Mouse (Mus musculus): ENCODE measurements around the gene Sh3rf1. TPM values are rescaled to one million over a fixed set of nuclear protein-coding genes. Genes with fewer than 3 reads are reported as not detected.

The Sh3rf1 gene
- polyA plus RNA-seq, 1 experiment from 2014 or later: 28.8 TPM

GRCm38 (mm10) chr8:61272838-61273237 is 49.2 kb downstream of the Sh3rf1 start:
- Histone ChIP-seq H3K27me3 (ENCODE audit: control insufficient read depth, insufficient read depth, low read length) (no peaks in the 10 kb centered on the region), H3K36me3 (ENCODE audit: control insufficient read depth, insufficient read depth, low read length) (no peaks in the 10 kb centered on the region), H3K4me1 (replicated peaks; ENCODE audit: control insufficient read depth, insufficient read depth, low read length) (peaks cover 15% of the 10 kb centered on the region), H3K27ac (ENCODE audit: low read depth, low read length) (no peak overlapping the region), H3K4me3 (ENCODE audit: low read depth, low read length) (no peak overlapping the region), H3K4me2 (ENCODE audit: low read depth, low read length, severe bottlenecking) (no peak overlapping the region), H3K9me3 (ENCODE audit: control insufficient read depth, low read length) (no peaks in the 10 kb centered on the region), H3K9ac (ENCODE audit: low read length) (no peak overlapping the region)
- 79% methylated on average over 3 of the region's 3 CpGs for WGBS
- ATAC-seq (replicated peaks; ENCODE audit: low FRiP score) (no peak), DNase-seq (ENCODE audit: low spot score) (no peak)

- Histone ChIP-seq H3K36me3 (ENCODE audit: control insufficient read depth, insufficient read depth, low read length) (no peaks in the 10 kb centered on the region), H3K9me3 (ENCODE audit: control insufficient read depth, low read length) (no peaks in the 10 kb centered on the region), H3K27me3 (ENCODE audit: control insufficient read depth, insufficient read depth, low read length) (no peaks in the 10 kb centered on the region), H3K9ac (ENCODE audit: low read length) (no peak overlapping the region), H3K4me3 (ENCODE audit: low read depth, low read length) (no peak overlapping the region), H3K4me1 (replicated peaks; ENCODE audit: control insufficient read depth, insufficient read depth, low read length) (peaks cover 15% of the 10 kb centered on the region), H3K27ac (ENCODE audit: low read depth, low read length) (no peak overlapping the region), H3K4me2 (ENCODE audit: low read depth, low read length, severe bottlenecking) (no peak overlapping the region)
- 80% methylated on average over 17 of the region's 17 CpGs for WGBS
- no peak for ATAC-seq (replicated peaks; ENCODE audit: low FRiP score)
- DNase-seq (ENCODE audit: low spot score): no peak
These were observed 49.9 kb downstream of the Sh3rf1 start for GRCm38 (mm10) chr8:61273307-61274221.

- no peak for DNase-seq (ENCODE audit: low spot score)
- 33% methylated on average over 10 of the region's 10 CpGs for WGBS
- Histone ChIP-seq H3K9ac (ENCODE audit: low read length) (no peak overlapping the region), H3K4me3 (ENCODE audit: low read depth, low read length) (no peak overlapping the region), H3K4me1 (replicated peaks; ENCODE audit: control insufficient read depth, insufficient read depth, low read length) (peaks cover 15% of the 10 kb centered on the region), H3K9me3 (ENCODE audit: control insufficient read depth, low read length) (no peaks in the 10 kb centered on the region), H3K27ac (ENCODE audit: low read depth, low read length) (peak overlapping the region; percentile 14; the same call in 1 of the 2 replicates), H3K27me3 (ENCODE audit: control insufficient read depth, insufficient read depth, low read length) (no peaks in the 10 kb centered on the region), H3K4me2 (ENCODE audit: low read depth, low read length, severe bottlenecking) (no peak overlapping the region), H3K36me3 (ENCODE audit: control insufficient read depth, insufficient read depth, low read length) (no peaks in the 10 kb centered on the region)
- peak; percentile 71 for ATAC-seq (replicated peaks; ENCODE audit: low FRiP score)
These were observed 51.2 kb downstream of the Sh3rf1 start for GRCm38 (mm10) chr8:61274602-61275462.

GRCm38 (mm10) chr8:61275463-61276356 is 52.0 kb downstream of the Sh3rf1 start:
- no peak overlapping the region for H3K9ac ChIP-seq (ENCODE audit: low read length)
- no peak overlapping the region for H3K4me2 ChIP-seq (ENCODE audit: low read depth, low read length, severe bottlenecking)
- H3K4me3 ChIP-seq (ENCODE audit: low read depth, low read length): no peak overlapping the region
- H3K9me3 ChIP-seq (ENCODE audit: control insufficient read depth, low read length): no peaks in the 10 kb centered on the region
- H3K27me3 ChIP-seq (ENCODE audit: control insufficient read depth, insufficient read depth, low read length): no peaks in the 10 kb centered on the region
- H3K4me1 ChIP-seq (replicated peaks; ENCODE audit: control insufficient read depth, insufficient read depth, low read length): peaks cover 15% of the 10 kb centered on the region
- no peaks in the 10 kb centered on the region for H3K36me3 ChIP-seq (ENCODE audit: control insufficient read depth, insufficient read depth, low read length)
- no peak for DNase-seq (ENCODE audit: low spot score)
- no peak overlapping the region for H3K27ac ChIP-seq (ENCODE audit: low read depth, low read length)
- no peak for ATAC-seq (replicated peaks; ENCODE audit: low FRiP score)
- WGBS: 77% methylated on average over 11 of the region's 11 CpGs

- no peaks in the 10 kb centered on the region for H3K36me3 ChIP-seq (ENCODE audit: control insufficient read depth, insufficient read depth, low read length)
- no peak overlapping the region for H3K9ac ChIP-seq (ENCODE audit: low read length)
- H3K4me2 ChIP-seq (ENCODE audit: low read depth, low read length, severe bottlenecking): no peak overlapping the region
- 83% methylated on average over 5 of the region's 5 CpGs for WGBS
- no peak for DNase-seq (ENCODE audit: low spot score)
- no peak overlapping the region for H3K4me3 ChIP-seq (ENCODE audit: low read depth, low read length)
- ATAC-seq (replicated peaks; ENCODE audit: low FRiP score): no peak
- H3K4me1 ChIP-seq (replicated peaks; ENCODE audit: control insufficient read depth, insufficient read depth, low read length): peaks cover 15% of the 10 kb centered on the region
- no peaks in the 10 kb centered on the region for H3K9me3 ChIP-seq (ENCODE audit: control insufficient read depth, low read length)
- H3K27ac ChIP-seq (ENCODE audit: low read depth, low read length): no peak overlapping the region
- no peaks in the 10 kb centered on the region for H3K27me3 ChIP-seq (ENCODE audit: control insufficient read depth, insufficient read depth, low read length)
These were observed 52.7 kb downstream of the Sh3rf1 start for GRCm38 (mm10) chr8:61276397-61276796.

- ATAC-seq (replicated peaks; ENCODE audit: low FRiP score): no peak
- DNase-seq (ENCODE audit: low spot score): no peak
- peaks cover 21% of the 10 kb centered on the region for H3K4me1 ChIP-seq (replicated peaks; ENCODE audit: control insufficient read depth, insufficient read depth, low read length)
- H3K4me3 ChIP-seq (ENCODE audit: low read depth, low read length): no peak overlapping the region
- no peaks in the 10 kb centered on the region for H3K9me3 ChIP-seq (ENCODE audit: control insufficient read depth, low read length)
- 94% methylated on average over 10 of the region's 10 CpGs for WGBS
- H3K36me3 ChIP-seq (ENCODE audit: control insufficient read depth, insufficient read depth, low read length): no peaks in the 10 kb centered on the region
- no peak overlapping the region for H3K4me2 ChIP-seq (ENCODE audit: low read depth, low read length, severe bottlenecking)
- H3K9ac ChIP-seq (ENCODE audit: low read length): no peak overlapping the region
- H3K27me3 ChIP-seq (ENCODE audit: control insufficient read depth, insufficient read depth, low read length): no peaks in the 10 kb centered on the region
- no peak overlapping the region for H3K27ac ChIP-seq (ENCODE audit: low read depth, low read length)
These were observed 55.4 kb downstream of the Sh3rf1 start for GRCm38 (mm10) chr8:61279030-61279429.

- ATAC-seq (replicated peaks; ENCODE audit: low FRiP score) (no peak), DNase-seq (ENCODE audit: low spot score) (no peak)
- no peak overlapping the region for H3K9ac ChIP-seq (ENCODE audit: low read length)
- H3K36me3 ChIP-seq (ENCODE audit: control insufficient read depth, insufficient read depth, low read length): no peaks in the 10 kb centered on the region
- H3K4me3 ChIP-seq (ENCODE audit: low read depth, low read length): no peak overlapping the region
- no peak overlapping the region for H3K27ac ChIP-seq (ENCODE audit: low read depth, low read length)
- no peaks in the 10 kb centered on the region for H3K27me3 ChIP-seq (ENCODE audit: control insufficient read depth, insufficient read depth, low read length)
- peaks cover 11% of the 10 kb centered on the region; the same call in 1 of the 2 replicates for H3K4me1 ChIP-seq (replicated peaks; ENCODE audit: control insufficient read depth, insufficient read depth, low read length)
- no peaks in the 10 kb centered on the region for H3K9me3 ChIP-seq (ENCODE audit: control insufficient read depth, low read length)
- H3K4me2 ChIP-seq (ENCODE audit: low read depth, low read length, severe bottlenecking): no peak overlapping the region
- WGBS: 39% methylated on average over 10 of the region's 10 CpGs
These were observed 58.9 kb downstream of the Sh3rf1 start for GRCm38 (mm10) chr8:61282303-61283168.
